Mouse (Mus musculus) midbrain, postnatal 0 days (tissue): ENCODE results near the gene Rrp1b. TPM values are rescaled to one million over a fixed set of nuclear protein-coding genes. Genes with fewer than 3 reads are reported as not detected.

ENCODE experiments used
- ATAC-seq: fragments of 200-750 bp; cut with Nextera tagmentation; 2 replicates; pipeline ENCODE4 v1.8.0; 2017; ENCODE audit warnings: moderate number of reproducible peaks, mild to moderate bottlenecking, moderate TSS enrichment, moderate library complexity; ENCODE audit not compliant: low FRiP score
- DNase-seq: peaks from one replicate; pipeline ENCODE4 v3.0.0-alpha.2; 2015; ENCODE audit warnings: low spot score
- H3K27ac ChIP-seq: fragments of 300-500 bp; sonication (generic); 2 replicates; pipeline ENCODE4 v1.5.1; 2014; ENCODE audit warnings: low read depth, mild to moderate bottlenecking, low read length, mixed read lengths
- H3K27me3 ChIP-seq: fragments of 300-500 bp; sonication (generic); 2 replicates; pipeline ENCODE4 v1.6.1; 2014; ENCODE audit warnings: low read length, control low read depth, mixed read lengths; ENCODE audit not compliant: insufficient read depth
- H3K36me3 ChIP-seq: fragments of 300-500 bp; sonication (generic); 2 replicates; pipeline ENCODE4 v1.6.1; 2014; ENCODE audit warnings: low read length, control low read depth, mixed read lengths; ENCODE audit not compliant: insufficient read depth
- H3K4me1 ChIP-seq: fragments of 300-500 bp; sonication (generic); 2 replicates; pipeline ENCODE4 v1.6.1; 2014; ENCODE audit warnings: mild to moderate bottlenecking, control low read depth, antibody characterized with exemption, low read length, mixed read lengths; ENCODE audit not compliant: insufficient read depth
- H3K4me2 ChIP-seq: fragments of 300-500 bp; sonication (generic); 2 replicates; pipeline ENCODE4 v1.6.1; 2014; ENCODE audit warnings: low read depth, mild to moderate bottlenecking, low read length, mixed read lengths; ENCODE audit not compliant: poor library complexity, severe bottlenecking
- H3K4me3 ChIP-seq: fragments of 300-500 bp; sonication (generic); 2 replicates; pipeline ENCODE4 v1.5.1; 2014; ENCODE audit warnings: low read depth, mild to moderate bottlenecking, low read length, moderate library complexity
- H3K9ac ChIP-seq: fragments of 300-500 bp; sonication (generic); replicated peaks from 2 replicates; pipeline ENCODE4 v1.6.1; 2014; ENCODE audit warnings: mild to moderate bottlenecking, low read length, moderate library complexity, mixed read lengths; ENCODE audit not compliant: poor library complexity, severe bottlenecking
- H3K9me3 ChIP-seq: fragments of 300-500 bp; sonication (generic); 2 replicates; pipeline ENCODE4 v1.6.1; 2016; ENCODE audit warnings: low read length, control low read depth
- CTCF ChIP-seq: IDR thresholded peaks from 2 replicates; pipeline ENCODE4 v1.5.1; 2016; ENCODE audit warnings: antibody characterized with exemption, mild to moderate bottlenecking
- WGBS: fragments of 180-500 bp; shearing (Covaris S2); extraction: QIAGEN DNeasy Blood & Tissue Kit; methylation state at CpG from one replicate; pipeline ENCODE4 v1.1.7; 2014; 5-methylcytosine and 5-hydroxymethylcytosine counted together
- polyA plus RNA-seq: library from polyadenylated mRNA; unstranded; fragments of >200 nt; fragmentation: Nextera tagmentation; extraction: Ambion mirVana; gene quantifications from 2 replicates; pipeline ENCODE4 v1.2.1, GENCODE M21; 2015
- total RNA-seq: library from RNA; depleted of rRNA; stranded (reverse); fragments of >200 nt; gene quantifications from 2 replicates; pipeline ENCODE4 v1.2.3, GENCODE M21; 2014

Gene Rrp1b
- total and polyA plus RNA-seq, 2 experiments from 2014 or later = 38.5 to 40.3 TPM

DNA sequence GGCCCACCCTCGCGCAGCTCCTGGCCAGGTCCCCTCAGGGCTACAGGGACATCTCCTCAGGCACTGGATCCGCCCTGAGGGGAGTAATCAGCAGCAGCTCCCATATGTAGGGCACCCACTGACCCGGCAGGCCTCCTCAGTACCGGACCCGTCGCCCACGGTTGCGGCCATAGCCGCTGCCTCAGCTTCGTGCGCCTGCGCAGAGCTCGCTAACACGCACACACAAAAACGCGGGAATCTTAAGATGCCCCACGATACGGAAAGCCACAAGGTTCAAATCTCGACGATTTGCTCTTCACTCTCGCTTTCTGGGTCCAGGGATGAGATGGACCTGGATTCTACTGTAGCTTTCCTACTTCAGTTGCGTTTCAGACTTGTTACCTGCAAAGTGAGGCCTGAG, 1.6 kb upstream of the Rrp1b start:
- Histone ChIP-seq H3K9me3 (no peaks in the 10 kb centered on the region), H3K4me2 (no peak overlapping the region), H3K36me3 (no peaks in the 10 kb centered on the region), H3K4me3 (no peak overlapping the region), H3K9ac (no peak overlapping the region), H3K27me3 (no peaks in the 10 kb centered on the region), H3K27ac (no peak overlapping the region), H3K4me1 (peaks cover 13% of the 10 kb centered on the region; the same call in 1 of the 2 replicates)
- DNase-seq (no peak), ATAC-seq (no peak)
- TF ChIP-seq CTCF = no peak
- WGBS = 89% methylated on average over 23 of the region's 23 CpGs

- DNase-seq = no peak
- Histone ChIP-seq H3K27me3 (no peaks in the 10 kb centered on the region), H3K4me3 (peak overlapping the region; percentile 89), H3K4me1 (peaks cover 13% of the 10 kb centered on the region; the same call in 1 of the 2 replicates), H3K36me3 (no peaks in the 10 kb centered on the region), H3K9ac (peak overlapping the region; percentile 75), H3K9me3 (no peaks in the 10 kb centered on the region), H3K4me2 (peak overlapping the region; percentile 94), H3K27ac (peak overlapping the region; percentile 85; the same call in 1 of the 2 replicates)
- ATAC-seq = peak; percentile 42
- 0 out of 2 replicates have a peak, but pooled peaks have one; percentile 7 for TF ChIP-seq CTCF
- WGBS = under 1% methylated on average over 46 of the region's 46 CpGs
These were observed 874 bp downstream of the Rrp1b start for GRCm38 (mm10) chr17:32036509-32037438.

GRCm38 (mm10) chr17:32040263-32040662, 4.4 kb downstream of the Rrp1b start:
- Histone ChIP-seq H3K27me3 (no peaks in the 10 kb centered on the region), H3K9me3 (no peaks in the 10 kb centered on the region), H3K9ac (no peak overlapping the region), H3K4me2 (no peak overlapping the region), H3K36me3 (no peaks in the 10 kb centered on the region), H3K4me3 (no peak overlapping the region), H3K27ac (no peak overlapping the region), H3K4me1 (peaks cover 13% of the 10 kb centered on the region; the same call in 1 of the 2 replicates)
- WGBS = 89% methylated on average over 10 of the region's 10 CpGs
- ATAC-seq (no peak), DNase-seq (no peak)
- no peak for TF ChIP-seq CTCF

DNA sequence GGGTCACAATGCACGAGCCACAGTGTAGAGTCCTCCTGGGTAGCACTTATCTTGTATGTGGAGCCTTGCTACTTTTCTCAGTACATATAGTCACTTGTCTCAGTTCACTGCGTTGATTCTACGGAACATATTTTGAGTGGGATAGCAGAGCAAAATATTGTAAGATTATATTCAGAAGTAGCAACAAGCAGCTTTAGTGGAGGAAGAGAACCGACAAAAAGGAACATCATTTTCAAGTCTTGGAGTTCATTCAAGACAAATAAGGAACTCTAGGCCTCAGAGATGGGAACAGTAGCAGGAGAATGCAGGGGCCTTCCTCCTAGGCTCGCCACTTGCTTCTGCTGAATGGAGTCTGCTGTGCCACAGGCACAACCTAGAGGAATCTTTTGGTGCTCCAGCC, 10.6 kb downstream of the Rrp1b start:
- ATAC-seq = no peak
- no peaks in the 10 kb centered on the region for H3K4me1 ChIP-seq
- no peaks in the 10 kb centered on the region for H3K9me3 ChIP-seq
- 96% methylated on average over 5 of the region's 5 CpGs for WGBS
- no peak for TF ChIP-seq CTCF
- no peak overlapping the region for H3K4me2 ChIP-seq
- H3K4me3 ChIP-seq = no peak overlapping the region
- no peaks in the 10 kb centered on the region for H3K27me3 ChIP-seq
- DNase-seq = no peak
- no peak overlapping the region for H3K27ac ChIP-seq
- peaks cover 14% of the 10 kb centered on the region for H3K36me3 ChIP-seq
- H3K9ac ChIP-seq = no peak overlapping the region

DNA sequence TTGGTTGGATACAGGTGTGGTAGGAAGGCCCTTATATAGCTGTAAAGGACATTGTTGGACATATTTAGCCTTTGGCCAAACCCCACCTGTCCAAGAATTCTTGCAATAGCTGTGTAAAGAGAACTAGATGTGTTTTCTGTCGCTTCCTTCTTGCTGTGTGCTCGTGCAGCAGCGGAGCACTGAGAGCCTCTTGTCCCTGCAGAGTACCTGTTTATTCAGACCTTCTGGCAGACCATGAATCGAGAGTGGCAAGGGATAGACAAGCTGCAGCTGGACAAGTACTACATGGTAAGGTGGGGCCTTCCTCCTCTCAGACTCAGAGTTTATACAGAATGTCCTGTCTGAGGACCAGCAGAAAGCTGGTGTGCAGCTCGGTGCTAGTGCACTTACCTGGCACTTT, 12.5 kb downstream of the Rrp1b start:
- DNase-seq = no peak
- no peak for TF ChIP-seq CTCF
- Histone ChIP-seq H3K27ac (no peak overlapping the region), H3K4me1 (no peaks in the 10 kb centered on the region), H3K9me3 (no peaks in the 10 kb centered on the region), H3K4me2 (no peak overlapping the region), H3K36me3 (peaks cover 23% of the 10 kb centered on the region), H3K9ac (no peak overlapping the region), H3K27me3 (no peaks in the 10 kb centered on the region), H3K4me3 (no peak overlapping the region)
- no peak for ATAC-seq
- WGBS = 98% methylated on average over 5 of the region's 5 CpGs

GRCm38 (mm10) chr17:32049914-32050313, 14.0 kb downstream of the Rrp1b start:
- no peaks in the 10 kb centered on the region for H3K9me3 ChIP-seq
- DNase-seq (no peak), ATAC-seq (no peak)
- peaks cover 32% of the 10 kb centered on the region for H3K36me3 ChIP-seq
- H3K27me3 ChIP-seq = no peaks in the 10 kb centered on the region
- no peak overlapping the region for H3K27ac ChIP-seq
- H3K9ac ChIP-seq = no peak overlapping the region
- no peak for TF ChIP-seq CTCF
- no peak overlapping the region for H3K4me3 ChIP-seq
- WGBS = 81% methylated on average over 4 of the region's 4 CpGs
- no peak overlapping the region for H3K4me2 ChIP-seq
- H3K4me1 ChIP-seq = no peaks in the 10 kb centered on the region
